Mouse (Mus musculus) hindbrain, embryonic 16.5 days (tissue): ENCODE results near the gene Arhgap10. TPM values are rescaled to one million over a fixed set of nuclear protein-coding genes. Genes with fewer than 3 reads are reported as not detected.

ENCODE experiments used
- ATAC-seq: fragments of 200-750 bp; cut with Nextera tagmentation; 2 replicates; pipeline ENCODE4 v1.8.0; 2017; ENCODE audit warnings: moderate TSS enrichment, moderate library complexity
- H3K27ac ChIP-seq: fragments of 300-500 bp; sonication (generic); 2 replicates; pipeline ENCODE4 v1.5.1; 2014; ENCODE audit warnings: low read depth, mild to moderate bottlenecking, control low read depth, low read length, moderate library complexity
- H3K27me3 ChIP-seq: fragments of 300-500 bp; sonication (generic); replicated peaks from 2 replicates; pipeline ENCODE4 v1.6.1; 2014; ENCODE audit warnings: low read length; ENCODE audit not compliant: control insufficient read depth, insufficient read depth
- H3K36me3 ChIP-seq: fragments of 300-500 bp; sonication (generic); 2 replicates; pipeline ENCODE4 v1.6.1; 2014; ENCODE audit warnings: mild to moderate bottlenecking, low read length, moderate library complexity, mixed read lengths; ENCODE audit not compliant: control insufficient read depth, insufficient read depth
- H3K4me1 ChIP-seq: fragments of 300-500 bp; sonication (generic); 2 replicates; pipeline ENCODE4 v1.6.1; 2014; ENCODE audit warnings: low read depth, low read length; ENCODE audit not compliant: control insufficient read depth, insufficient read depth
- H3K4me2 ChIP-seq: fragments of 300-500 bp; sonication (generic); 2 replicates; pipeline ENCODE4 v1.6.1; 2014; ENCODE audit warnings: mild to moderate bottlenecking, low read length, control low read depth, moderate library complexity
- H3K4me3 ChIP-seq: fragments of 300-500 bp; sonication (generic); 2 replicates; pipeline ENCODE4 v1.5.1; 2014; ENCODE audit warnings: mild to moderate bottlenecking, low read length, control low read depth, moderate library complexity
- H3K9ac ChIP-seq: fragments of 300-500 bp; sonication (generic); 2 replicates; pipeline ENCODE4 v1.6.1; 2014; ENCODE audit warnings: low read depth, mild to moderate bottlenecking, control low read depth, low read length, moderate library complexity
- H3K9me3 ChIP-seq: fragments of 300-500 bp; sonication (generic); 2 replicates; pipeline ENCODE4 v1.6.1; 2014; ENCODE audit warnings: mild to moderate bottlenecking, low read length, moderate library complexity; ENCODE audit not compliant: control insufficient read depth
- WGBS: fragments of 180-500 bp; shearing (Covaris S2); extraction: QIAGEN DNeasy Blood & Tissue Kit; methylation state at CpG from one replicate; pipeline ENCODE4 v1.1.7; 2014; 5-methylcytosine and 5-hydroxymethylcytosine counted together
- polyA plus RNA-seq: library from polyadenylated mRNA; unstranded; fragments of >200 nt; fragmentation: Nextera tagmentation; extraction: Ambion mirVana; gene quantifications from 2 replicates; pipeline ENCODE4 v1.2.1, GENCODE M21; 2015

Arhgap10 gene
- polyA plus RNA-seq, 1 experiment from 2014 or later: 5.0 TPM

DNA sequence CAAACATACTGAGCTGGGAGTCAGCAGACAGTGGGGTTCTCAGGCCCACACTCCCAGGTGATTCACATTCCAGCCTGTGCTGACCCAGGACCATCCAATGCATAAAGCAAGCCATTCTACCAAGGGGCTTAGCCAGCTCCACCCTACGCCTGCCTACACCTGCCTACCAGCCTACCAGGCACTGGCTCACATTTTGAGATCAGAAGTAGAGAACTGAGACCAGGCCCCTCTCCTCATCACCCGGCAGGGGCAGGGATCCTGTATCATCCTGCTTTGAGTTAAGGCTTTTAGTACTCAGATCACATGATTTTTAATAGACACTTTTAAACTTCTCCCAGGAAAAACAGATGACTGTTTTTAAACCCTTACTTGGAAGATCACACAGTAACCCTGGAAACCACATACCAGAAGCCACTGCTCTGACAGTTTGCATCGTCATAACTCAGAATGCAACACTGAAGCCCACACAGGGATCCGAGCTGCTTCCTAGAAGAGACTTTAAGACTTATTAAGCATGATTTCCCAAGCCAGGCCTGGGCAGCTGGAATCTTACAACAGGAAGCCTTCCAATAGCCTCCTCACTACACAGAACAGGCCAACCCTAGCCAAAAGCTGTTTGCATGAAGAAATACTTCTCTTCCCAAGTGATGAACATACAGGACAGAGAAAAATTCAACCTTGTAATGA, 27.5 kb downstream of the Arhgap10 start:
- no peak for ATAC-seq
- Histone ChIP-seq H3K27me3 (no peaks in the 10 kb centered on the region), H3K36me3 (no peaks in the 10 kb centered on the region), H3K27ac (no peak overlapping the region), H3K4me3 (no peak overlapping the region), H3K9me3 (no peaks in the 10 kb centered on the region), H3K4me1 (no peaks in the 10 kb centered on the region), H3K9ac (no peak overlapping the region), H3K4me2 (no peak overlapping the region)
- WGBS: 66% methylated on average over 4 of the region's 4 CpGs

DNA sequence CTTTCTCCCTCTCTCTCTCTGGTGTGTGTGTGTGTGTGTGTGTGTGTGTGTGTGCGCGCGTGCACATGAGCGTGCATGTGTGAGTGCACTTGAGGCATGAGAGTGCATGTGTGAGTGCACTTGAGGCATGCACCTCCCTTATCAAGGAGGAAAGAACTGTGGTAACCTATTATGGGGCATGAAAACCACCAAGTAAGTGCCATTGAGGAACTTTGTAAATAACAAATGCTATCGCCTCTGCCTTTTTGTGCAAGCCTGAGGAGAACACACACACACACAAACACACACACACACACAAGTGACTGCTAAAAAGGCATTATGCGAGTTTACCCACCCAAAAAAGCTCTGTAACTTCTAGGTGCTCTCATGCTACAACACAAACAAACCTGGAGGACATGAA, 28.5 kb downstream of the Arhgap10 start:
- Histone ChIP-seq H3K9ac (no peak overlapping the region), H3K27me3 (no peaks in the 10 kb centered on the region), H3K36me3 (no peaks in the 10 kb centered on the region), H3K9me3 (no peaks in the 10 kb centered on the region), H3K4me2 (no peak overlapping the region), H3K4me3 (no peak overlapping the region), H3K27ac (no peak overlapping the region), H3K4me1 (no peaks in the 10 kb centered on the region)
- 96% methylated on average over 6 of the region's 6 CpGs for WGBS
- ATAC-seq: no peak

DNA sequence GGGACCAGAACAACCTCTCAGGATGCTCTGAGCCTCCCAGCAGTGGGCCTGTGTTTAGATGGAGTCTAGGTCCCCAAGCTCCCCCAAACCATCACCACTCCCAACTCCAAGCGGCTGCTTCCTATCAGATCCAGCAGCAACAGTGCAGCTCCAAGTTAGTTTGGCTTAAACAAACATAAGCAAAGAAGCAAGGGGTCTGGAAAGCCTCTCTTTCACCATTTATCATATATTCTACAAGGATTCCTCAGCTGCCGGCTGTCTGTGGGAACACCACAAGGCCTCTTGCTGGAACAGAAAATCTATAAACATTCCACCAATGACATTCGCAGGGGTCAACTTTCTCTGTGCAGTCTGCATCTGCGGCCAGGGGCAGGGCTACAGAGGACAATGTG, 29.5 kb downstream of the Arhgap10 start:
- no peaks in the 10 kb centered on the region for H3K27me3 ChIP-seq
- H3K4me2 ChIP-seq: no peak overlapping the region
- no peak overlapping the region for H3K9ac ChIP-seq
- no peak overlapping the region for H3K27ac ChIP-seq
- 68% methylated on average over 4 of the region's 4 CpGs for WGBS
- no peaks in the 10 kb centered on the region for H3K9me3 ChIP-seq
- no peaks in the 10 kb centered on the region for H3K4me1 ChIP-seq
- no peak for ATAC-seq
- H3K36me3 ChIP-seq: no peaks in the 10 kb centered on the region
- no peak overlapping the region for H3K4me3 ChIP-seq

DNA sequence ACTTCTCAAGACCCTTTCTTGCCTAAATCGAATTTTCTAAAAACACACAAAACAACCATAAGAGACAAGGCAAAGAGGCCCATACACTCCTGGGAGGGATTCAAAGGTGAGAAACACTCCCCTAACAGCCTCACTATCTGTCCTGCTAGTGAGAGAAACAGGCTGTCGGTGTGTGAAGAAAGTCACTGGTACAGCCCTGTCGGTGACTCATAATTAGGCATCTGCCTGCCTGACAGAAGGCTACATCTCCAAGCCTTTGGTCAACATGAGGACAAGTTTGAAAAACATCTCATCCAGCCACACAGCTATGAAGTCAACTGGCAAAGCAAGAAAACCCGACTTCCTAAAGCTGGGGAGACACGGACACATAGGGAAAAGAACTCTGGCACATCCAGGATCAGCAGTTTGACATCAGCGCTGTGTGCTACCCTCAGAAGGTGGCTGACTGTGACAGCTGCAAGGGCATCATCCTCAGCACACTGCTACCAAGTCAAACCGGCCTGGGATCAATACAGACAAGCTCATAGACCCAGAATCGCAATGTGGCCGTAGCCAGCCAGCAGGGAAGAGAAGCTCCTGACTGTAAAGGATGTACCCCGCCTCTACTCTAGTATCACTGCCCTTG, 30.1 kb downstream of the Arhgap10 start:
- WGBS: 83% methylated on average over 10 of the region's 10 CpGs
- Histone ChIP-seq H3K9me3 (no peaks in the 10 kb centered on the region), H3K4me3 (no peak overlapping the region), H3K4me1 (no peaks in the 10 kb centered on the region), H3K27me3 (no peaks in the 10 kb centered on the region), H3K36me3 (no peaks in the 10 kb centered on the region), H3K9ac (no peak overlapping the region), H3K27ac (no peak overlapping the region), H3K4me2 (no peak overlapping the region)
- ATAC-seq: no peak

DNA sequence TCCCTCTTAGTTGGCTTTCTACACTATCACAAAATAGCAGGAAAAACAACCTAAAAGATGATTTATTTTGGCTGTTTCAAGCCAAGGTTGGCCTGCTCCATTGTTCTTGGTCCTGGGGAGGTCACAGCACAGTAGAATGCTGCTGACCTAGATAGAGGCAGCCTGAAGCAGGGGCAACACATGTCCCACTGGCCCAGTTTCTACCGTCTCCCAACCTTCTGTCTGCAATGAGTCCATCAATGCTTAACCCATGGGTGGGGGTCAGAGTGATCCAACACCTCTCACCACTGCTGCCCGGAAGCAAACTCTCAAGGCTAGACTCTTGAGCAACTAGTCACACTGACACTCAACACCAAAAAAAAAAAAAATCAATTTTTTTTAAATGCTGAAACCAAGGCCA, 31.0 kb downstream of the Arhgap10 start:
- H3K4me3 ChIP-seq: no peak overlapping the region
- no peak overlapping the region for H3K9ac ChIP-seq
- no peak overlapping the region for H3K4me2 ChIP-seq
- no peaks in the 10 kb centered on the region for H3K36me3 ChIP-seq
- no peak for ATAC-seq
- 84% methylated on average over 2 of the region's 2 CpGs for WGBS
- H3K9me3 ChIP-seq: no peaks in the 10 kb centered on the region
- no peaks in the 10 kb centered on the region for H3K4me1 ChIP-seq
- H3K27me3 ChIP-seq: no peaks in the 10 kb centered on the region
- no peak overlapping the region for H3K27ac ChIP-seq

DNA sequence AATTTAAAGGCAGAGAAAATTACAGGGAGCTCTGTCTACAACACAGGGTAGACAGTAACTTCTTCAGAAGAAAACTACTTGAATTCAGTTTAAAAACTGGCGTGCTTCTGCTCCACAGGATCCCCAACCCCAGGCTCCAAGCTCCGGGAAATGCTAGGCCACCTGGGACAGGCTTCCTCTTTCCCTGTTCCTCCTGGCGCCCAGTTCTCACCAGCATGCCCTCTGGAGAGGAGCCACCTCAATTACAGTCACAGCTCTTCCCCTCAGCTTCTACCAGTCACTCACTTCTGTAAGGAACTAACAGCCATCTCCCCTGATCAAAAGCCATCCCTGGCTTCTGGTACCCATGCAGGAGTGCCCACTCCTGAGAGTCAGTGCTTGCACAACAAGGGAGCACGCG, 32.9 kb downstream of the Arhgap10 start:
- 72% methylated on average over 5 of the region's 5 CpGs for WGBS
- H3K4me3 ChIP-seq: no peak overlapping the region
- H3K27me3 ChIP-seq: no peaks in the 10 kb centered on the region
- H3K9me3 ChIP-seq: no peaks in the 10 kb centered on the region
- H3K9ac ChIP-seq: no peak overlapping the region
- no peak overlapping the region for H3K4me2 ChIP-seq
- H3K36me3 ChIP-seq: no peaks in the 10 kb centered on the region
- no peak for ATAC-seq
- H3K27ac ChIP-seq: no peak overlapping the region
- H3K4me1 ChIP-seq: no peaks in the 10 kb centered on the region

DNA sequence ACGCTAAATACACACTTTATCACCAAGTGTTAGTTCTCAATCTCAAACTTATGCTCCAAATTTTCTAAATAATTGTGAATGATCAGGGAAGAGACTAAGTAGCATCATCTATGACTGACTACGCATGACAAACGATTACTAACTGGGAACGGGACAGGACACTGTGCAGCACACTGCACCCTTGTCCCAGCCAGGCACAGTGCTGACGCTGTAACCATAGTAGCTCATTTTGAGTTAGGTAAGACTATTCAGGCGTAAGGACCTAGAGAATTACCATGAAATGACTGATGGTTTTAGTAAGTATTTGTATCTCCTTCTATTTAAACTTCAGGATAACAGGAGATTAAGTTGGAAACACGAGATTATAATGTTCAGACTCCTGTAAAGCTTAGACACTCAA, 33.5 kb downstream of the Arhgap10 start:
- no peak overlapping the region for H3K4me2 ChIP-seq
- H3K9ac ChIP-seq: no peak overlapping the region
- H3K27ac ChIP-seq: no peak overlapping the region
- H3K36me3 ChIP-seq: no peaks in the 10 kb centered on the region
- H3K4me3 ChIP-seq: no peak overlapping the region
- no peak for ATAC-seq
- H3K27me3 ChIP-seq: no peaks in the 10 kb centered on the region
- H3K9me3 ChIP-seq: no peaks in the 10 kb centered on the region
- no peaks in the 10 kb centered on the region for H3K4me1 ChIP-seq
- WGBS: 63% methylated on average over 7 of the region's 7 CpGs

DNA sequence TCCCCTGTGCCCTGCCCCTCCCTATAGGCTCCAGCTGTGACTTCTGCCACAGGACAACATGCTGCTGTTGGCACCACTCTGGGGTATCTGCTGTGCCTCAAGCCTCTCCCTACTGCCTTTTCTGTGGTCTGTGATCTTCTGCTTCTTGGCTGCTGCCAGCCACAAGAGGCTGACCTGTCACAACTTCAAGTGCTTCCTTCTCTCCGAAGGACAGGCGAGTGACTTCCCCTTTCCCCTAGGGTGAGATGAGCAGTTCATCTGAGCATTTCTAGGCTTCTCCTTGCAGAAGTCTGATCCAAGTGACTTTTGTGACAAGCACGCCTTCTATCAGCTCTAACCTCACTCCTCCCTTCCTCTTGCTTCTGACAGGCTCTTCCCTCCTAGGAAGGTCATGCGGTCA, 34.1 kb downstream of the Arhgap10 start:
- no peak overlapping the region for H3K9ac ChIP-seq
- H3K36me3 ChIP-seq: no peaks in the 10 kb centered on the region
- H3K4me1 ChIP-seq: no peaks in the 10 kb centered on the region
- H3K27ac ChIP-seq: no peak overlapping the region
- H3K4me2 ChIP-seq: no peak overlapping the region
- no peaks in the 10 kb centered on the region for H3K9me3 ChIP-seq
- WGBS: 89% methylated on average over 4 of the region's 4 CpGs
- no peaks in the 10 kb centered on the region for H3K27me3 ChIP-seq
- H3K4me3 ChIP-seq: no peak overlapping the region
- ATAC-seq: no peak

DNA sequence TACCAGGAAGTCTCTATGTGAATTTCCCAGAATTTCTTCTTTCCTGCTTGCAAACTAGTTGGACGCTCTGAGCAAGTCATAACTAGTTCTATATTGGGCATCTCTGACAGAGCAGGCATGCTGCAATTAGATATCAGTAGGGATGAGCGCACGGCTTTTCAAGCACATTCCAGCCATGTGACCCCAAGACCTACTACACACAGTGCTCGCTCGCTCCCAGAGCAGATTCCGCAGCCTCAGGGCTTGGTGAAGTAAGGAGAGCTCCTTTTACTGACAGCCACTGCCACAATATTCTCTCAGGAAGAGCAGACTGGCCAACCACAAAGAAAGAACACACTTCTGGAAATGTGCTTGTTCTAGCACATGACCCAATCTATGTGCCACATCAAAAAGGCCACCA, 36.0 kb downstream of the Arhgap10 start:
- no peak overlapping the region for H3K9ac ChIP-seq
- 68% methylated on average over 6 of the region's 6 CpGs for WGBS
- H3K36me3 ChIP-seq: no peaks in the 10 kb centered on the region
- no peak overlapping the region for H3K4me2 ChIP-seq
- ATAC-seq: no peak
- no peak overlapping the region for H3K27ac ChIP-seq
- H3K9me3 ChIP-seq: no peaks in the 10 kb centered on the region
- H3K27me3 ChIP-seq: no peaks in the 10 kb centered on the region
- no peaks in the 10 kb centered on the region for H3K4me1 ChIP-seq
- no peak overlapping the region for H3K4me3 ChIP-seq
